Comparison of ENCODE assay signal across 9 mouse cellular contexts in the genomic region with DNA sequence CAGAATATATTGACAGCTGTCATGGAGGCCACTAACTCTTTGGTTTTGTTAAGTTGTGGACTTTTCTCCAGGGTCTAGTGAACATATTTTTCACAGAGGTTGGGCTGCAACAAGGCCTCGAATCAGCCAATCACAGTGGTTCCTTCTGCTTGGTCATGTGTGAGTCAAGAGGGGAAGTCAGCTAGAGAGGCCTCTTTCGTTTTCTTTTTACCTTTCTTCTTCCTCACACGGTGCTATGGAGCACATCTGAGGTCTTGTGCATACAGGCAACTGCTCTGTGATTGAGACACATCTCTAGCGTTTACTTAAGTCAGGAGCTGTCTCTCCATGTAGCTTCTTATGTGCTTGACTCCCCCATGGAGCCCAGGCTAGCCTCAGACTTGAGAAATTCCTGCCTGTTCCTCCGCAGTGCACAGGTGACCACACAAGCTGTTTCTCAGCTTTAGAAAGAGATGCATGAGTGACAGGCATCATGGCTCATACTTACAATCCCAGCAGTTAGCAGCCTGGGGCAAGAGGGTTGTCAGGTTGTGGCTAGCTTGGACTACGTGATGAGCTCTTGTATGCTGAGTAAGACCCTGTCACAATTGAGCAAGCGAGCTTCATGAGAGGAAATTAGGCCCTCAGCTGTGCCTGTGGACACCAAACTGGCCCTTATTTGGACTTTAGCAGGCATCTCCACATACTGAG. TPM values are rescaled to one million over a fixed set of nuclear protein-coding genes. Genes with fewer than 3 reads are reported as not detected.
DNase-seq lines count a peak whose midpoint lies in the region; ATAC-seq and TF ChIP-seq lines count a peak whose summit lies in the region.
"Had no signal": no experiment of that assay in that cellular context is flagged by ENCODE, and none has a peak within 500 bp of the region (broad histone marks: within the 10 kb centered on the region; RNA-seq: fewer than 3 reads in every experiment).

No protein-coding gene starts in this region.

- TF ChIP-seq CTCF in liver, adult 2 months (IDR thresholded peaks at IDR 0.05; ENCODE audit: low read depth, low read length), result no peak

- H3K36me3 ChIP-seq in liver, adult 2 months (ENCODE audit: control insufficient read depth, insufficient read depth, low read length), result no peaks in the 10 kb centered on the region

- H3K79me2 ChIP-seq in liver, adult 2 months (ENCODE audit: control insufficient read depth, insufficient read depth, low read length), result no peaks in the 10 kb centered on the region; the same call in 1 of the 2 replicates

- 70% methylated on average over 7 of the region's 7 CpGs for WGBS in liver, adult 2 months

- TF ChIP-seq POLR2A in liver, adult 2 months (IDR thresholded peaks at IDR 0.05; ENCODE audit: extremely low read depth, insufficient read depth, low read length), result no peak

- H3K27me3 ChIP-seq in liver, adult 2 months (ENCODE audit: control insufficient read depth, insufficient read depth, low read length), result no peaks in the 10 kb centered on the region

- peak; percentile 63 to 74 for ATAC-seq in hematopoietic stem cell, adult 5-6 weeks (replicated peaks in 1 of 2; ENCODE audit: insufficient read depth in 1 of 2, low FRiP score in 2 of 2, low TSS enrichment in 1 of 2, low read depth in 1 of 2, poor library complexity in 2 of 2, severe bottlenecking in 2 of 2)

- H3K4me3 ChIP-seq in liver, adult 2 months (ENCODE audit: insufficient read depth, low read depth, low read length), result no peak overlapping the region

- no peaks in the 10 kb centered on the region for H3K4me1 ChIP-seq in liver, adult 2 months (ENCODE audit: control insufficient read depth, insufficient read depth, low read length)

- no peak overlapping the region for H3K9ac ChIP-seq in liver, adult 2 months (ENCODE audit: low read depth, low read length)

- peak; percentile 19 for DNase-seq in liver, adult 2 months (ENCODE audit: extremely low read depth, low read depth, low spot score)
- DNase-seq in liver, result no peak
- DNase-seq in CD4-positive, CD25-positive, alpha-beta regulatory T cell, adult 2 months (ENCODE audit: low read depth, low spot score), result peak; percentile 75
- DNase-seq in naive thymus-derived CD4-positive, alpha-beta T cell, adult 2 months (ENCODE audit: low read depth), result peak; percentile 70
- no peak for DNase-seq in left cerebral cortex, adult 11 months (ENCODE audit: low spot score)
- DNase-seq in layer of hippocampus, postnatal 10 days (ENCODE audit: low spot score in 2 of 2), result no peak
- no peak for DNase-seq in gastrocnemius, postnatal 4 days (ENCODE audit: low spot score in 2 of 2)

- H3K27ac ChIP-seq in liver, adult 2 months (replicated peaks; ENCODE audit: insufficient read depth, low read depth, low read length), result no peak overlapping the region
- H3K27ac ChIP-seq: stomach, postnatal 0 days had no signal

RNA-seq across cellular contexts. Expression of a gene that starts 9.0 kb away (rescaled TPM):
- total RNA-seq in liver, adult 2 months (2014; rRNA removed), result 1.1 and 1.8 TPM in 2 replicates
- 0.57 and 0.95 TPM in 2 replicates for polyA plus RNA-seq in liver, adult 2 months (2012; rRNA removed)
- total RNA-seq in hematopoietic stem cell, adult 5-6 weeks (2017), result 67.2 and 72.2 TPM in 2 replicates
- 100 to 1,000 TPM; 491 to 562 TPM for total RNA-seq in layer of hippocampus, postnatal 10 days (2021)
- 10 to 100 TPM; 28.0 to 34.7 TPM for total RNA-seq in gastrocnemius, postnatal 4 days (2021)

Comparison
In these comparisons a context has a peak if more than half of its experiments do, and no peak if none do; other contexts are left out.
1. DNase-seq: peak in liver, adult 2 months (single experiment), CD4-positive, CD25-positive, alpha-beta regulatory T cell, adult 2 months (single experiment) and naive thymus-derived CD4-positive, alpha-beta T cell, adult 2 months (single experiment); none in liver (single experiment), left cerebral cortex, adult 11 months (single experiment), layer of hippocampus, postnatal 10 days (0 of 2) and gastrocnemius, postnatal 4 days (0 of 2).
2. RNA of a gene that starts 9.0 kb away (total RNA-seq): 491 to 562 TPM in layer of hippocampus, postnatal 10 days, 67.2 to 72.2 TPM in hematopoietic stem cell, adult 5-6 weeks and 28.0 to 34.7 TPM in gastrocnemius, postnatal 4 days; 1.1 to 1.8 TPM in liver, adult 2 months; every median in the first group is over 10 times any median in the second.